Mouse (Mus musculus) embryonic fibroblast, embryonic 13.5 days (primary cell): ENCODE results near the gene Fkbp8.

ENCODE experiments used
- CTCF ChIP-seq: IDR thresholded peaks from 2 replicates; pipeline ENCODE4 v1.5.1; 2011; ENCODE audit warnings: mild to moderate bottlenecking, control low read depth, low read length, moderate library complexity, borderline replicate concordance; ENCODE audit not compliant: insufficient read depth
- POLR2A ChIP-seq: IDR thresholded peaks from 2 replicates; pipeline ENCODE4 v1.6.1; 2011; ENCODE audit warnings: low read depth, mild to moderate bottlenecking, control low read depth, low read length, moderate library complexity

GRCm38 (mm10) chr8:70538024-70538579 lies 10.6 kb downstream of the Fkbp8 start:
- TF ChIP-seq POLR2A (no peak; the same call in 1 of the 2 replicates), CTCF (no peak)
